ENCODE assay signal across 11 mouse cellular contexts in genomic region chr4:151638941-151639340, GRCm38 (mm10).
DNase-seq lines count a peak whose midpoint lies in the region; ATAC-seq and TF ChIP-seq lines count a peak whose summit lies in the region.
"Had no signal": no experiment of that assay in that cellular context is flagged by ENCODE, and none has a peak within 500 bp of the region (broad histone marks: within the 10 kb centered on the region; RNA-seq: fewer than 3 reads in every experiment).

No protein-coding gene starts in this region.

- WGBS in kidney, adult 2 months = 10% methylated on average over 9 of the region's 9 CpGs
- WGBS in kidney, embryonic 16.5 days = 17% methylated on average over 9 of the region's 9 CpGs

- H3K36me3 ChIP-seq in kidney, adult 2 months (ENCODE audit: control insufficient read depth, insufficient read depth, low read length) = no peaks in the 10 kb centered on the region
- H3K36me3 ChIP-seq in kidney, embryonic 16.5 days (ENCODE audit: insufficient read depth, low read length) = no peaks in the 10 kb centered on the region
- H3K36me3 ChIP-seq: forebrain, embryonic 12.5 days; liver, embryonic 15.5 days had no signal

- ATAC-seq in kidney, embryonic 16.5 days (ENCODE audit: low FRiP score, low TSS enrichment) = no peak
- ATAC-seq in CD4-positive, CD25-positive, alpha-beta regulatory T cell, adult 4 months = no peak

- no peak overlapping the region for H3K9ac ChIP-seq in kidney, embryonic 16.5 days (replicated peaks; ENCODE audit: low read length)
- H3K9ac ChIP-seq: forebrain, embryonic 12.5 days; liver, embryonic 15.5 days had no signal

- H3K27ac ChIP-seq in kidney, adult 2 months (ENCODE audit: insufficient read depth, low read depth, low read length) = no peak overlapping the region
- no peak overlapping the region for H3K27ac ChIP-seq in kidney, embryonic 16.5 days (ENCODE audit: low read length)
- H3K27ac ChIP-seq: forebrain, embryonic 12.5 days; liver, embryonic 15.5 days had no signal

- H3K4me3 ChIP-seq in kidney, adult 2 months (ENCODE audit: insufficient read depth, low read depth, low read length) = no peak overlapping the region
- H3K4me3 ChIP-seq in kidney, embryonic 16.5 days (ENCODE audit: low read length) = no peak overlapping the region
- H3K4me3 ChIP-seq: forebrain, embryonic 12.5 days; liver, embryonic 15.5 days had no signal

- peak; percentile 70 for DNase-seq in kidney, adult 2 months
- peak; percentile 71 for DNase-seq in R1 (ENCODE audit: low read depth, low spot score)
- peak; percentile 69 for DNase-seq in embryo, embryonic 10.5 days (ENCODE audit: low spot score)
- peak; percentile 5 for DNase-seq in lung, postnatal 25 days (ENCODE audit: low spot score)
- DNase-seq in thymus, postnatal 36 days = no peak
- DNase-seq in layer of hippocampus, adult 11-12 months (ENCODE audit: low spot score) = no peak

- no peaks in the 10 kb centered on the region for H3K4me1 ChIP-seq in kidney, adult 2 months (ENCODE audit: control insufficient read depth, insufficient read depth, low read length)
- H3K4me1 ChIP-seq in kidney, embryonic 16.5 days (ENCODE audit: insufficient read depth, low read length) = peaks cover 35% of the 10 kb centered on the region
- H3K4me1 ChIP-seq: liver, embryonic 15.5 days had no signal

- H3K27me3 ChIP-seq in kidney, adult 2 months (replicated peaks; ENCODE audit: control insufficient read depth, insufficient read depth, low read length) = peaks cover 1% of the 10 kb centered on the region; the same call in 1 of the 2 replicates
- peaks cover 2% of the 10 kb centered on the region for H3K27me3 ChIP-seq in kidney, embryonic 16.5 days (ENCODE audit: insufficient read depth, low read length)
- H3K27me3 ChIP-seq: liver, embryonic 15.5 days; Patski had no signal

- H3K9me3 ChIP-seq in kidney, embryonic 16.5 days (ENCODE audit: low read length) = no peaks in the 10 kb centered on the region
- H3K9me3 ChIP-seq: forebrain, embryonic 12.5 days; liver, embryonic 15.5 days had no signal

- no peak for TF ChIP-seq POLR2A in kidney, adult 2 months (IDR thresholded peaks at IDR 0.05; ENCODE audit: low read depth, low read length)

- no peak overlapping the region for H3K4me2 ChIP-seq in kidney, embryonic 16.5 days (replicated peaks; ENCODE audit: low read depth, low read length)
- H3K4me2 ChIP-seq: forebrain, embryonic 12.5 days; liver, embryonic 15.5 days had no signal

- peak; percentile 58 for TF ChIP-seq CTCF in kidney, adult 2 months (conservative IDR thresholded peaks at IDR 0.05; ENCODE audit: insufficient read depth, insufficient read length, low read depth, low read length)

Comparison
In these comparisons a context has a peak if more than half of its experiments do, and no peak if none do; other contexts are left out.
1. DNase-seq: peak in kidney, adult 2 months (single experiment), R1 (single experiment), embryo, embryonic 10.5 days (single experiment) and lung, postnatal 25 days (single experiment); none in thymus, postnatal 36 days (0 of 2) and layer of hippocampus, adult 11-12 months (single experiment).